Mouse (Mus musculus) heart, adult 11 months (tissue): Measurements from ENCODE around the gene Rsu1.
A peak's percentile ranks its signal among the peaks of the same experiment; 100 is the strongest.

Experiments
- DNase-seq: peaks from one replicate; pipeline ENCODE4 v3.0.0; 2022

The Rsu1 gene

GRCm38 (mm10) chr2:13038772-13039171 lies 232.4 kb downstream of the Rsu1 start:
- DNase-seq: peak; percentile 30
